32 mouse cellular contexts compared by ENCODE assay signal in genomic region chr9:106137671-106138216, GRCm38 (mm10). TPM values are rescaled to one million over a fixed set of nuclear protein-coding genes. Genes with fewer than 3 reads are reported as not detected.
A peak's percentile ranks its signal among the peaks of the same experiment; 100 is the strongest.
DNase-seq lines count a peak whose midpoint lies in the region; ATAC-seq lines count a peak whose summit lies in the region.
"Had no signal": no experiment of that assay in that cellular context is flagged by ENCODE, and none has a peak within 500 bp of the region (broad histone marks: within the 10 kb centered on the region; RNA-seq: fewer than 3 reads in every experiment).

No protein-coding gene starts in this region.

- H3K27ac ChIP-seq in limb, embryonic 11.5 days (replicated peaks; ENCODE audit: low read depth, low read length): no peak overlapping the region
- no peak overlapping the region for H3K27ac ChIP-seq in limb, embryonic 10.5 days
- H3K27ac ChIP-seq in embryonic facial prominence, embryonic 15.5 days (replicated peaks): no peak overlapping the region
- H3K27ac ChIP-seq: embryonic facial prominence, embryonic 13.5 days; forebrain, embryonic 15.5 days; gastrocnemius, adult 2 months; heart, adult 2 months; heart, embryonic 13.5 days; kidney, embryonic 15.5 days; limb, embryonic 13.5 days; liver, embryonic 13.5 days; neural tube, embryonic 15.5 days had no signal

- H3K36me3 ChIP-seq in limb, embryonic 11.5 days (ENCODE audit: control insufficient read depth, insufficient read depth, low read length): no peaks in the 10 kb centered on the region
- no peaks in the 10 kb centered on the region for H3K36me3 ChIP-seq in limb, embryonic 10.5 days
- no peaks in the 10 kb centered on the region for H3K36me3 ChIP-seq in embryonic facial prominence, embryonic 15.5 days
- H3K36me3 ChIP-seq: embryonic facial prominence, embryonic 13.5 days; forebrain, embryonic 15.5 days; G1E; heart, embryonic 13.5 days; kidney, embryonic 15.5 days; limb, embryonic 13.5 days; liver, embryonic 13.5 days; neural tube, embryonic 15.5 days had no signal

- 38% methylated on average over 10 of the region's 10 CpGs for WGBS in limb, embryonic 11.5 days
- WGBS in limb, embryonic 10.5 days: 46% methylated on average over 10 of the region's 10 CpGs
- WGBS in embryonic facial prominence, embryonic 15.5 days: 29% methylated on average over 10 of the region's 10 CpGs

- H3K27me3 ChIP-seq in limb, embryonic 11.5 days (ENCODE audit: control insufficient read depth, insufficient read depth, low read length): no peaks in the 10 kb centered on the region
- H3K27me3 ChIP-seq in limb, embryonic 10.5 days (ENCODE audit: low read depth, poor library complexity, severe bottlenecking): peaks cover 11% of the 10 kb centered on the region
- no peaks in the 10 kb centered on the region for H3K27me3 ChIP-seq in embryonic facial prominence, embryonic 15.5 days
- H3K27me3 ChIP-seq: embryonic facial prominence, embryonic 13.5 days; heart, embryonic 13.5 days; kidney, embryonic 15.5 days; liver, embryonic 13.5 days; neural tube, embryonic 15.5 days had no signal

- H3K9ac ChIP-seq in limb, embryonic 11.5 days (ENCODE audit: low read length): no peak overlapping the region
- H3K9ac ChIP-seq in embryonic facial prominence, embryonic 15.5 days: no peak overlapping the region
- H3K9ac ChIP-seq: embryonic facial prominence, embryonic 13.5 days; forebrain, embryonic 15.5 days; heart, embryonic 13.5 days; kidney, embryonic 15.5 days; limb, embryonic 13.5 days; liver, embryonic 13.5 days; neural tube, embryonic 15.5 days had no signal

- H3K4me2 ChIP-seq in limb, embryonic 11.5 days (ENCODE audit: low read depth, severe bottlenecking): no peak overlapping the region
- no peak overlapping the region for H3K4me2 ChIP-seq in embryonic facial prominence, embryonic 15.5 days (replicated peaks)
- H3K4me2 ChIP-seq: embryonic facial prominence, embryonic 13.5 days; forebrain, embryonic 15.5 days; heart, embryonic 13.5 days; kidney, embryonic 15.5 days; limb, embryonic 13.5 days; liver, embryonic 13.5 days; neural tube, embryonic 15.5 days had no signal

- no peak for ATAC-seq in limb, embryonic 11.5 days (ENCODE audit: insufficient number of reproducible peaks, low FRiP score, low TSS enrichment, low read depth)
- ATAC-seq in embryonic facial prominence, embryonic 15.5 days (ENCODE audit: insufficient number of reproducible peaks, low FRiP score, low TSS enrichment, low read depth): peak; percentile 54
- ATAC-seq: forebrain, embryonic 15.5 days; inflammation-experienced regulatory T-cells, adult 6 months; lung, postnatal 0 days; Patski had no signal

- H3K4me1 ChIP-seq in limb, embryonic 11.5 days (ENCODE audit: control insufficient read depth, insufficient read depth, low read length): no peaks in the 10 kb centered on the region; the same call in 1 of the 2 replicates
- peaks cover 37% of the 10 kb centered on the region for H3K4me1 ChIP-seq in limb, embryonic 10.5 days
- peaks cover 7% of the 10 kb centered on the region for H3K4me1 ChIP-seq in embryonic facial prominence, embryonic 15.5 days
- H3K4me1 ChIP-seq: kidney, embryonic 15.5 days; liver, embryonic 13.5 days; megakaryocyte, embryonic 14.5 days had no signal

- peak; percentile 34 for DNase-seq in limb, embryonic 11.5 days (ENCODE audit: low spot score)
- no peak for DNase-seq in limb, embryonic 10.5 days (ENCODE audit: low spot score)
- peak; percentile 72 for DNase-seq in embryo, embryonic 10.5 days (ENCODE audit: low spot score)
- no peak for DNase-seq in cerebellum, postnatal 14 days
- DNase-seq in heart, adult 9 months (ENCODE audit: low spot score in 2 of 2): no peak
- DNase-seq in thymus, postnatal 25 days: no peak
- DNase-seq: adrenal gland, postnatal 10 days; cerebellum, adult 11 months; cerebellum, adult 9-11 months; gastrocnemius, adult 2 months; heart, adult 2 months; heart, postnatal 10 days; kidney, adult 18-20 months; kidney, postnatal 25 days; liver, embryonic 13.5 days; lung, adult 18-20 months; lung, postnatal 4 days; midbrain, embryonic 14.5 days; retina, postnatal 1 day; right cerebral cortex, postnatal 14 days had no signal

- no peak overlapping the region for H3K4me3 ChIP-seq in limb, embryonic 11.5 days (ENCODE audit: low read depth, low read length)
- H3K4me3 ChIP-seq in limb, embryonic 10.5 days: no peak overlapping the region
- no peak overlapping the region for H3K4me3 ChIP-seq in embryonic facial prominence, embryonic 15.5 days (replicated peaks)
- H3K4me3 ChIP-seq: embryonic facial prominence, embryonic 13.5 days; forebrain, embryonic 15.5 days; gastrocnemius, adult 2 months; heart, adult 2 months; heart, embryonic 13.5 days; kidney, embryonic 15.5 days; limb, embryonic 13.5 days; liver, embryonic 13.5 days; megakaryocyte, embryonic 14.5 days; neural tube, embryonic 15.5 days had no signal

- no peaks in the 10 kb centered on the region for H3K9me3 ChIP-seq in limb, embryonic 11.5 days (ENCODE audit: control insufficient read depth, low read length)
- H3K9me3 ChIP-seq in limb, embryonic 10.5 days (replicated peaks): no peaks in the 10 kb centered on the region
- H3K9me3 ChIP-seq in embryonic facial prominence, embryonic 15.5 days (replicated peaks): no peaks in the 10 kb centered on the region
- H3K9me3 ChIP-seq: forebrain, embryonic 15.5 days; G1E; heart, embryonic 13.5 days; kidney, embryonic 15.5 days; limb, embryonic 13.5 days; liver, embryonic 13.5 days; neural tube, embryonic 15.5 days had no signal

RNA-seq across cellular contexts. Expression of gene Glyctk, which starts 20.2 kb away (rescaled TPM):
- polyA plus RNA-seq in limb, embryonic 11.5 days (2014; fragmentation: Nextera tagmentation; extraction: Ambion mirVana): 1.2 and 2.1 TPM in 2 replicates
- 0.83 and 1.9 TPM in 2 replicates for polyA plus RNA-seq in limb, embryonic 10.5 days (2016; fragmentation: Nextera tagmentation; extraction: Ambion mirVana)
- polyA plus RNA-seq in embryonic facial prominence, embryonic 15.5 days (2015; fragmentation: Nextera tagmentation; extraction: Ambion mirVana): 2.9 and 3.0 TPM in 2 replicates

RNA-seq across cellular contexts. Expression of gene Wdr82, which starts 33.0 kb away (rescaled TPM):
- polyA plus RNA-seq in limb, embryonic 11.5 days (2014; fragmentation: Nextera tagmentation; extraction: Ambion mirVana): 26.4 and 31.3 TPM in 2 replicates
- polyA plus RNA-seq in limb, embryonic 10.5 days (2016; fragmentation: Nextera tagmentation; extraction: Ambion mirVana): 26.2 and 28.8 TPM in 2 replicates
- 22.3 and 24.2 TPM in 2 replicates for polyA plus RNA-seq in embryonic facial prominence, embryonic 15.5 days (2015; fragmentation: Nextera tagmentation; extraction: Ambion mirVana)

RNA-seq across cellular contexts. Expression of gene Col6a4, which starts 41.2 kb away (rescaled TPM):
- not detected in 2 replicates for polyA plus RNA-seq in limb, embryonic 11.5 days (2014; fragmentation: Nextera tagmentation; extraction: Ambion mirVana)
- polyA plus RNA-seq in limb, embryonic 10.5 days (2016; fragmentation: Nextera tagmentation; extraction: Ambion mirVana): 0.09 TPM in 1 of 2 replicates, not detected in the other
- polyA plus RNA-seq in embryonic facial prominence, embryonic 15.5 days (2015; fragmentation: Nextera tagmentation; extraction: Ambion mirVana): 0.39 and 0.59 TPM in 2 replicates
- polyA plus RNA-seq: G1E; heart, adult 2 months; inflammation-experienced regulatory T-cells, adult 6 months; liver, embryonic 13.5 days had no signal

Comparison
In these comparisons a context has a peak if more than half of its experiments do, and no peak if none do; other contexts are left out.
1. DNase-seq: peak in limb, embryonic 11.5 days (single experiment) and embryo, embryonic 10.5 days (single experiment); none in limb, embryonic 10.5 days (single experiment), cerebellum, postnatal 14 days (0 of 2), heart, adult 9 months (0 of 2) and thymus, postnatal 25 days (single experiment).